Mouse (Mus musculus): ENCODE data around the gene Gfy.

DNA sequence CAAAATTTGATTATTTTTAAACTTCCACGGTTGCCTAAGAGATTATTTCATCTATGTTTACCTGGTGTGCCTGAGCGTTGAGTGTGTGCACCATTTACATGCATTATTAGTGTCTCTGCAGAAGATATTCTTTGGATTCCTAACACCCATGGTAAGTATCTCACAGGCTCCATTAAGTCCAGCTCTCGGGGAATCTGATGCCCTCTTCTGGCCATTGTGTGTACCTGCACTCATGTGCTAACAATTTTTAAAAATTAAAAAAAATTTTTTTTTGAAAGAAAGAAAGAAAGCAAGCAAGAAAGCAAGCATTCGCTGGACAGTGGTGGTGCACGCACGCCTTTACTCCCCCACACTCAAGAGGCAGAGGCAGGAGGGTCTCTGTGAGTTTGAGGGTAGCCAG is 28.9 kb upstream of the Gfy start:
- no peak for TF ChIP-seq CTCF (IDR thresholded peaks at IDR 0.05; ENCODE audit: borderline replicate concordance, insufficient read depth, low read length)
- no peak for TF ChIP-seq POLR2A (IDR thresholded peaks at IDR 0.05; ENCODE audit: low read depth, low read length)
